Mouse (Mus musculus): Measurements from ENCODE around the gene Hist1h4h.
"Not testable (repeated sequence)": the region's sequence is repeated elsewhere in the genome, so short reads cannot be mapped to it uniquely, and the experiment has no call there.

The Hist1h4h gene

GRCm38 (mm10) chr13:23534368-23535131, 3.7 kb downstream of the Hist1h4h start:
- no peak for DNase-seq (ENCODE audit: low spot score in 2 of 2)

- peak; percentile 86 to 94 for DNase-seq (ENCODE audit: low spot score in 2 of 2)
These were observed 4.6 kb downstream of the Hist1h4h start, which contains the start of gene Hist1h3g for GRCm38 (mm10) chr13:23535137-23536075. TSS of gene Hist1h3g (plus strand) at chr13:23535422.

- no peak for DNase-seq (ENCODE audit: low spot score in 2 of 2)
These were observed 5.4 kb downstream of the Hist1h4h start for GRCm38 (mm10) chr13:23536076-23536822.

GRCm38 (mm10) chr13:23537006-23537710, 6.3 kb downstream of the Hist1h4h start:
- no peak for DNase-seq (ENCODE audit: low spot score in 2 of 2)

GRCm38 (mm10) chr13:23538249-23538648, 7.4 kb downstream of the Hist1h4h start:
- no peak for DNase-seq (ENCODE audit: low spot score in 2 of 2)

GRCm38 (mm10) chr13:23539821-23540220, 9.0 kb downstream of the Hist1h4h start:
- not testable (repeated sequence) for DNase-seq (ENCODE audit: low spot score in 2 of 2)

- DNase-seq (ENCODE audit: low spot score in 2 of 2), result no peak
These were observed 10.6 kb downstream of the Hist1h4h start for GRCm38 (mm10) chr13:23541497-23541896.

GRCm38 (mm10) chr13:23542225-23542980, 11.6 kb downstream of the Hist1h4h start:
- not testable (repeated sequence) for DNase-seq (ENCODE audit: low spot score in 2 of 2)

GRCm38 (mm10) chr13:23542999-23543607, 12.3 kb downstream of the Hist1h4h start, which contains the start of gene Hist1h2bh:
TSS of gene Hist1h2bh (minus strand) at chr13:23543392.
- peak; percentile 67 to 90 for DNase-seq (ENCODE audit: low spot score in 2 of 2)

GRCm38 (mm10) chr13:23543965-23544786, 13.3 kb downstream of the Hist1h4h start, which contains the start of gene Hist1h3f:
TSS of gene Hist1h3f (plus strand) at chr13:23544052.
- DNase-seq (ENCODE audit: low spot score in 2 of 2), result peak in 1 of 2 experiments; percentile 70

GRCm38 (mm10) chr13:23544787-23545120, 13.9 kb downstream of the Hist1h4h start:
- not testable (repeated sequence) for DNase-seq (ENCODE audit: low spot score in 2 of 2)

GRCm38 (mm10) chr13:23546694-23547093, 15.8 kb downstream of the Hist1h4h start:
- DNase-seq (ENCODE audit: low spot score in 2 of 2), result no peak

GRCm38 (mm10) chr13:23550761-23551145, 19.9 kb downstream of the Hist1h4h start:
- DNase-seq (ENCODE audit: low spot score in 2 of 2), result no peak

- DNase-seq (ENCODE audit: low spot score in 2 of 2), result peak; percentile 91
These were observed 20.4 kb downstream of the Hist1h4h start, which contains the start of gene Hist1h4f for GRCm38 (mm10) chr13:23551146-23551834. TSS of gene Hist1h4f (minus strand) at chr13:23551648.

GRCm38 (mm10) chr13:23551931-23552914, 21.4 kb downstream of the Hist1h4h start:
- no peak for DNase-seq (ENCODE audit: low spot score in 2 of 2)

GRCm38 (mm10) chr13:23552962-23553361, 22.1 kb downstream of the Hist1h4h start, which contains the start of gene Hist1h1d:
TSS of gene Hist1h1d (plus strand) at chr13:23553262.
- no peak for DNase-seq (ENCODE audit: low spot score in 2 of 2)

GRCm38 (mm10) chr13:23554393-23554792, 23.5 kb downstream of the Hist1h4h start:
- no peak for DNase-seq (ENCODE audit: low spot score in 2 of 2)

All from right cerebral cortex, postnatal 36 days (tissue).